Mouse (Mus musculus): ENCODE measurements at regions not wholly inside any gene's neighbourhood (a gene's known extent, or its start where the extent isn't known, plus 50 kb on each side); places are given as distances from the start of the nearest gene placed in this dataset.

- Histone ChIP-seq H3K4me1 (ENCODE audit: control insufficient read depth, insufficient read depth, low read length) (no peaks in the 10 kb centered on the region), H3K27ac (ENCODE audit: insufficient read depth, low read length) (no peak overlapping the region), H3K27me3 (ENCODE audit: control insufficient read depth, insufficient read depth, low read length, poor library complexity, severe bottlenecking) (no peaks in the 10 kb centered on the region), H3K9ac (ENCODE audit: low read depth, poor library complexity, severe bottlenecking) (no peak overlapping the region), H3K36me3 (ENCODE audit: control insufficient read depth, insufficient read depth, low read length, poor library complexity, severe bottlenecking) (no peaks in the 10 kb centered on the region), H3K4me3 (ENCODE audit: low read depth, low read length) (no peak overlapping the region), H3K9me3 (replicated peaks; ENCODE audit: control insufficient read depth, insufficient read depth, low read length, poor library complexity, severe bottlenecking) (no peaks in the 10 kb centered on the region)
- TF ChIP-seq EP300 (IDR thresholded peaks at IDR 0.05; ENCODE audit: insufficient read depth, low read depth, low read length) = no peak
- no peak for TF ChIP-seq CTCF (IDR thresholded peaks at IDR 0.05; ENCODE audit: low read depth, low read length)
- no peak for TF ChIP-seq POLR2A (IDR thresholded peaks at IDR 0.05; ENCODE audit: insufficient read depth, low read length)
These were observed 163.7 kb upstream of the Ppp2r2d start for GRCm38 (mm10) chr7:138682161-138682560.

- Histone ChIP-seq H3K9me3 (replicated peaks; ENCODE audit: control insufficient read depth, insufficient read depth, low read length, poor library complexity, severe bottlenecking) (no peaks in the 10 kb centered on the region), H3K4me3 (ENCODE audit: low read depth, low read length) (no peak overlapping the region), H3K4me1 (ENCODE audit: control insufficient read depth, insufficient read depth, low read length) (no peaks in the 10 kb centered on the region), H3K27ac (ENCODE audit: insufficient read depth, low read length) (no peak overlapping the region), H3K36me3 (ENCODE audit: control insufficient read depth, insufficient read depth, low read length, poor library complexity, severe bottlenecking) (no peaks in the 10 kb centered on the region), H3K27me3 (ENCODE audit: control insufficient read depth, insufficient read depth, low read length, poor library complexity, severe bottlenecking) (no peaks in the 10 kb centered on the region), H3K9ac (ENCODE audit: low read depth, poor library complexity, severe bottlenecking) (no peak overlapping the region)
- TF ChIP-seq POLR2A (IDR thresholded peaks at IDR 0.05; ENCODE audit: insufficient read depth, low read length) = no peak
- TF ChIP-seq EP300 (IDR thresholded peaks at IDR 0.05; ENCODE audit: insufficient read depth, low read depth, low read length) = no peak
- TF ChIP-seq CTCF (IDR thresholded peaks at IDR 0.05; ENCODE audit: low read depth, low read length) = no peak
These were observed 165.3 kb upstream of the Ppp2r2d start for GRCm38 (mm10) chr7:138680530-138680929.

- TF ChIP-seq EP300 (IDR thresholded peaks at IDR 0.05; ENCODE audit: insufficient read depth, low read depth, low read length) (no peak), POLR2A (IDR thresholded peaks at IDR 0.05; ENCODE audit: insufficient read depth, low read length) (no peak), CTCF (IDR thresholded peaks at IDR 0.05; ENCODE audit: low read depth, low read length) (no peak)
- Histone ChIP-seq H3K9ac (ENCODE audit: low read depth, poor library complexity, severe bottlenecking) (no peak overlapping the region), H3K27ac (ENCODE audit: insufficient read depth, low read length) (no peak overlapping the region), H3K9me3 (replicated peaks; ENCODE audit: control insufficient read depth, insufficient read depth, low read length, poor library complexity, severe bottlenecking) (no peaks in the 10 kb centered on the region), H3K4me1 (ENCODE audit: control insufficient read depth, insufficient read depth, low read length) (no peaks in the 10 kb centered on the region), H3K36me3 (ENCODE audit: control insufficient read depth, insufficient read depth, low read length, poor library complexity, severe bottlenecking) (no peaks in the 10 kb centered on the region), H3K27me3 (ENCODE audit: control insufficient read depth, insufficient read depth, low read length, poor library complexity, severe bottlenecking) (no peaks in the 10 kb centered on the region), H3K4me3 (ENCODE audit: low read depth, low read length) (no peak overlapping the region)
These were observed 166.3 kb upstream of the Ppp2r2d start for GRCm38 (mm10) chr7:138679575-138679974.

GRCm38 (mm10) chr7:138672959-138673358, 172.9 kb upstream of the Ppp2r2d start:
- TF ChIP-seq CTCF (IDR thresholded peaks at IDR 0.05; ENCODE audit: low read depth, low read length) (no peak), POLR2A (IDR thresholded peaks at IDR 0.05; ENCODE audit: insufficient read depth, low read length) (no peak), EP300 (IDR thresholded peaks at IDR 0.05; ENCODE audit: insufficient read depth, low read depth, low read length) (no peak)
- no peak overlapping the region for H3K9ac ChIP-seq (ENCODE audit: low read depth, poor library complexity, severe bottlenecking)
- no peaks in the 10 kb centered on the region for H3K9me3 ChIP-seq (replicated peaks; ENCODE audit: control insufficient read depth, insufficient read depth, low read length, poor library complexity, severe bottlenecking)
- H3K27ac ChIP-seq (ENCODE audit: insufficient read depth, low read length) = no peak overlapping the region
- no peak overlapping the region for H3K4me3 ChIP-seq (ENCODE audit: low read depth, low read length)
- H3K36me3 ChIP-seq (ENCODE audit: control insufficient read depth, insufficient read depth, low read length, poor library complexity, severe bottlenecking) = no peaks in the 10 kb centered on the region
- H3K27me3 ChIP-seq (ENCODE audit: control insufficient read depth, insufficient read depth, low read length, poor library complexity, severe bottlenecking) = no peaks in the 10 kb centered on the region
- H3K4me1 ChIP-seq (ENCODE audit: control insufficient read depth, insufficient read depth, low read length) = peaks cover 3% of the 10 kb centered on the region

- Histone ChIP-seq H3K36me3 (ENCODE audit: control insufficient read depth, insufficient read depth, low read length, poor library complexity, severe bottlenecking) (no peaks in the 10 kb centered on the region), H3K27ac (ENCODE audit: insufficient read depth, low read length) (no peak overlapping the region), H3K9ac (ENCODE audit: low read depth, poor library complexity, severe bottlenecking) (no peak overlapping the region), H3K9me3 (replicated peaks; ENCODE audit: control insufficient read depth, insufficient read depth, low read length, poor library complexity, severe bottlenecking) (no peaks in the 10 kb centered on the region), H3K4me3 (ENCODE audit: low read depth, low read length) (no peak overlapping the region), H3K27me3 (ENCODE audit: control insufficient read depth, insufficient read depth, low read length, poor library complexity, severe bottlenecking) (no peaks in the 10 kb centered on the region), H3K4me1 (ENCODE audit: control insufficient read depth, insufficient read depth, low read length) (peaks cover 3% of the 10 kb centered on the region)
- TF ChIP-seq EP300 (IDR thresholded peaks at IDR 0.05; ENCODE audit: insufficient read depth, low read depth, low read length) (no peak), POLR2A (IDR thresholded peaks at IDR 0.05; ENCODE audit: insufficient read depth, low read length) (no peak), CTCF (IDR thresholded peaks at IDR 0.05; ENCODE audit: low read depth, low read length) (no peak)
These were observed 177.5 kb upstream of the Ppp2r2d start for GRCm38 (mm10) chr7:138668337-138668736.

GRCm38 (mm10) chr7:138660124-138660523, 185.8 kb upstream of the Ppp2r2d start:
- no peak overlapping the region for H3K9ac ChIP-seq (ENCODE audit: low read depth, poor library complexity, severe bottlenecking)
- H3K27me3 ChIP-seq (ENCODE audit: control insufficient read depth, insufficient read depth, low read length, poor library complexity, severe bottlenecking) = no peaks in the 10 kb centered on the region
- H3K27ac ChIP-seq (ENCODE audit: insufficient read depth, low read length) = no peak overlapping the region
- no peaks in the 10 kb centered on the region for H3K36me3 ChIP-seq (ENCODE audit: control insufficient read depth, insufficient read depth, low read length, poor library complexity, severe bottlenecking)
- no peaks in the 10 kb centered on the region for H3K9me3 ChIP-seq (replicated peaks; ENCODE audit: control insufficient read depth, insufficient read depth, low read length, poor library complexity, severe bottlenecking)
- peaks cover 5% of the 10 kb centered on the region for H3K4me1 ChIP-seq (ENCODE audit: control insufficient read depth, insufficient read depth, low read length)
- TF ChIP-seq POLR2A (IDR thresholded peaks at IDR 0.05; ENCODE audit: insufficient read depth, low read length) (no peak), CTCF (IDR thresholded peaks at IDR 0.05; ENCODE audit: low read depth, low read length) (no peak)
- H3K4me3 ChIP-seq (ENCODE audit: low read depth, low read length) = no peak overlapping the region

All from ES-Bruce4 (cell line).